Mouse (Mus musculus) liver, adult 2 months (tissue): ENCODE measurements at regions not wholly inside any gene's neighbourhood (a gene's known extent, or its start where the extent isn't known, plus 50 kb on each side); places are given as distances from the start of the nearest gene placed in this dataset.

ENCODE experiments used
- DNase-seq: peaks from one replicate; pipeline ENCODE4 v3.0.0-alpha.2; 2011; ENCODE audit warnings: low read depth, low spot score; ENCODE audit errors: extremely low read depth
- H3K27ac ChIP-seq: fragments of 200-500 bp; replicated peaks from 2 replicates; pipeline ENCODE4 v1.5.1; 2012; ENCODE audit warnings: low read depth, mild to moderate bottlenecking, control low read depth, inconsistent platforms, low read length; ENCODE audit not compliant: insufficient read depth
- H3K27me3 ChIP-seq: fragments of 200-500 bp; 2 replicates; pipeline ENCODE4 v1.6.1; 2012; ENCODE audit warnings: mild to moderate bottlenecking, moderate library complexity, low read length, inconsistent platforms; ENCODE audit not compliant: control insufficient read depth, insufficient read depth
- H3K36me3 ChIP-seq: fragments of 200-500 bp; 2 replicates; pipeline ENCODE4 v1.6.1; 2012; ENCODE audit warnings: low read length, inconsistent platforms; ENCODE audit not compliant: control insufficient read depth, insufficient read depth
- H3K4me1 ChIP-seq: fragments of 200-500 bp; 2 replicates; pipeline ENCODE4 v1.6.1; 2011; ENCODE audit warnings: low read length; ENCODE audit not compliant: control insufficient read depth, insufficient read depth
- H3K4me3 ChIP-seq: fragments of 200-500 bp; 2 replicates; pipeline ENCODE4 v1.5.1; 2011; ENCODE audit warnings: low read depth, mild to moderate bottlenecking, control low read depth, low read length, moderate library complexity; ENCODE audit not compliant: insufficient read depth
- H3K79me2 ChIP-seq: fragments of 200-500 bp; 2 replicates; pipeline ENCODE4 v1.6.1; 2012; ENCODE audit warnings: inconsistent platforms, mild to moderate bottlenecking, low read length, moderate library complexity; ENCODE audit not compliant: control insufficient read depth, insufficient read depth
- H3K9ac ChIP-seq: fragments of 200-500 bp; 2 replicates; pipeline ENCODE4 v1.6.1; 2012; ENCODE audit warnings: low read depth, mild to moderate bottlenecking, control low read depth, inconsistent platforms, low read length
- CTCF ChIP-seq: fragments of 200-500 bp; IDR thresholded peaks from 2 replicates; pipeline ENCODE4 v1.5.1; 2011; ENCODE audit warnings: low read depth, low read length, control low read depth
- POLR2A ChIP-seq: fragments of 200-500 bp; IDR thresholded peaks from 2 replicates; pipeline ENCODE4 v1.6.1; 2011; ENCODE audit warnings: low read length, control low read depth; ENCODE audit not compliant: insufficient read depth; ENCODE audit errors: extremely low read depth
- WGBS: fragments of 180-500 bp; shearing (Covaris S2); methylation state at CpG from one replicate; pipeline ENCODE4 v1.1.7; 2018; 5-methylcytosine and 5-hydroxymethylcytosine counted together

DNA sequence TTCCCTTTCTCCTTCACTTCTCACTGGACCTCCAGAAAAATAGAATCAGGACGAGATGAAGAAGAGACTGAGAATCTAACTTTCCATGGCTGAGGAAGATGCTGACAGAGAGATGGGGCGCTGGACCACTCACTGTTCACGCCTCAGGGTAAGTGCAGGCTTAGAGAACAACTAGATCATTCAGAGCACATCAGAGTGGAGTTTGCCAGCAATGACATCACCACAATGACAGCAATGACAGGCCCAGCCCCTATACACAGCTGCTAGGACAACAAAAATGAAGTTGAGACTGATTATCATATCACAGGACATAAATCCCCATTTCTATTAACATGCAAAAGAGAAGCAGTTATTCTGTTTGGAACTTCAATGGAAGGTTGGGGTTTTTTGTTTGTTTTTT, 350.4 kb upstream of the 5930422O12Rik start:
- H3K36me3 ChIP-seq, result no peaks in the 10 kb centered on the region
- no peaks in the 10 kb centered on the region for H3K4me1 ChIP-seq
- TF ChIP-seq POLR2A (no peak), CTCF (no peak)
- 64% methylated on average over 3 of the region's 3 CpGs for WGBS
- H3K4me3 ChIP-seq, result no peak overlapping the region
- no peak for DNase-seq
- no peak overlapping the region for H3K9ac ChIP-seq
- no peaks in the 10 kb centered on the region for H3K27me3 ChIP-seq
- H3K27ac ChIP-seq, result no peak overlapping the region
- H3K79me2 ChIP-seq, result no peaks in the 10 kb centered on the region

GRCm38 (mm10) chr8:33079867-33080585, 348.5 kb upstream of the 5930422O12Rik start:
- H3K9ac ChIP-seq, result no peak overlapping the region
- no peak for DNase-seq
- no peaks in the 10 kb centered on the region for H3K36me3 ChIP-seq
- H3K79me2 ChIP-seq, result no peaks in the 10 kb centered on the region
- TF ChIP-seq CTCF (no peak), POLR2A (no peak)
- H3K4me3 ChIP-seq, result no peak overlapping the region
- H3K4me1 ChIP-seq, result no peaks in the 10 kb centered on the region
- 80% methylated on average over 12 of the region's 12 CpGs for WGBS
- H3K27me3 ChIP-seq, result no peaks in the 10 kb centered on the region
- no peak overlapping the region for H3K27ac ChIP-seq

- DNase-seq, result no peak
- no peak overlapping the region for H3K4me3 ChIP-seq
- no peaks in the 10 kb centered on the region for H3K4me1 ChIP-seq
- H3K27ac ChIP-seq, result no peak overlapping the region
- no peaks in the 10 kb centered on the region for H3K27me3 ChIP-seq
- no peak overlapping the region for H3K9ac ChIP-seq
- H3K36me3 ChIP-seq, result no peaks in the 10 kb centered on the region
- WGBS, result 74% methylated on average over 4 of the region's 4 CpGs
- H3K79me2 ChIP-seq, result no peaks in the 10 kb centered on the region
- no peak for TF ChIP-seq CTCF
- TF ChIP-seq POLR2A, result no peak
Observed at GRCm38 (mm10) chr8:33081941-33082340, 346.6 kb upstream of the 5930422O12Rik start.

- no peak overlapping the region for H3K27ac ChIP-seq
- no peak for DNase-seq
- H3K9ac ChIP-seq, result no peak overlapping the region
- no peaks in the 10 kb centered on the region for H3K4me1 ChIP-seq
- TF ChIP-seq CTCF, result no peak
- TF ChIP-seq POLR2A, result no peak
- no peak overlapping the region for H3K4me3 ChIP-seq
- no peaks in the 10 kb centered on the region for H3K27me3 ChIP-seq
- no peaks in the 10 kb centered on the region for H3K36me3 ChIP-seq
- 61% methylated on average over 5 of the region's 5 CpGs for WGBS
- H3K79me2 ChIP-seq, result no peaks in the 10 kb centered on the region
Observed at GRCm38 (mm10) chr8:33085461-33085860, 343.0 kb upstream of the 5930422O12Rik start.

DNA sequence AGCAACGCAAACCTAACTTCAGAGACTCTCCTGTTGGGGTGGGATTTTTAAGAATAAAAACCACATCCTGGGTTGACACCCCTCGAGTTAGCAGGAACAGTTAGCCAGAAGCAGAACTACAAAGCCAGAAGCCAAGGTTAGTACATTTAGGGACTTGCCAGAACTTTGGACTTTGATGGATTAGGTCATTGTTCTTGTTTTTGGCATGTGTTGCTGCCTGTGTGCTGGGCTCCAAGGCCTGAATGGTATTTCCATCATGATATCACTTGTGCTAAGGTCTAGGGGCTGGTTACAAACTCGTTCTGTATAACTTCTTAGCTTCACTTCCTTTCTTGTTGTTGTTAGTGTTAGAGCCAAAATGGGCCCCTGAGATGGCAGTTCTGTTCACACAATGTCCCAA, 338.8 kb upstream of the 5930422O12Rik start:
- DNase-seq, result peak; percentile 23

DNA sequence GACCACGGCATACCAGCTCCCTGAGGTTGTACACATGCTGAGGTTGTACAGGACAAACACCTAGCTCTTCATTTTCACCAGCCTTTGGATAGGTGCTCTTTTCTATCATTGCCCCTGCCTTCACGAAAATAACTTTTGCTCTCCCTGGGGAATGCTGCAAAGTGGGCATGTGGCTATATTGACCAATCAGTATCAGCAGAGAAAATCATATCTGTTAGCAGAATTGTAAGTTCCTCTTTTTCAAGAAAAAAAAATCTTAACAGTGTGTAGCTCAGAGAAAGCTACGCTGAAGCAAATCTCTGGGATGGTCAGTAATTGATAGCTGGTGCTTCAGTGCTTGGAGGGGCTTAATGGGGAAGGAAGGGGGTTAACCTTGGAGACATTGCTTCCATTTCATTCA, 319.6 kb upstream of the 5930422O12Rik start:
- DNase-seq, result no peak
- no peak overlapping the region for H3K4me3 ChIP-seq
- H3K27me3 ChIP-seq, result no peaks in the 10 kb centered on the region
- H3K27ac ChIP-seq, result no peak overlapping the region
- WGBS, result 69% methylated on average over 3 of the region's 3 CpGs
- no peaks in the 10 kb centered on the region for H3K36me3 ChIP-seq
- no peak overlapping the region for H3K9ac ChIP-seq
- H3K4me1 ChIP-seq, result no peaks in the 10 kb centered on the region
- H3K79me2 ChIP-seq, result no peaks in the 10 kb centered on the region
- no peak for TF ChIP-seq POLR2A
- TF ChIP-seq CTCF, result no peak

More for the DNA sequence above, 338.8 kb upstream of the 5930422O12Rik start:
- Histone ChIP-seq H3K36me3 (no peaks in the 10 kb centered on the region), H3K9ac (no peak overlapping the region), H3K27ac (no peak overlapping the region), H3K79me2 (no peaks in the 10 kb centered on the region), H3K4me1 (no peaks in the 10 kb centered on the region), H3K27me3 (no peaks in the 10 kb centered on the region), H3K4me3 (no peak overlapping the region)
- WGBS, result 57% methylated on average over 3 of the region's 3 CpGs
- TF ChIP-seq CTCF (no peak), POLR2A (no peak)
